Mouse (Mus musculus): ENCODE results near the gene Srebf1. TPM values are rescaled to one million over a fixed set of nuclear protein-coding genes. Genes with fewer than 3 reads are reported as not detected.

The Srebf1 gene
- polyA plus RNA-seq, 1 experiment from 2014 or later, result 51.9 TPM

- peak overlapping the region; percentile 23; the same call in 1 of the 2 replicates for H3K9ac ChIP-seq
- no peaks in the 10 kb centered on the region; the same call in none of the 2 replicates for H3K36me3 ChIP-seq
- H3K4me2 ChIP-seq (replicated peaks), result no peak overlapping the region
- 86% methylated on average over 3 of the region's 3 CpGs for WGBS
- H3K27me3 ChIP-seq, result no peaks in the 10 kb centered on the region; the same call in 1 of the 2 replicates
- H3K4me1 ChIP-seq, result peaks cover 67% of the 10 kb centered on the region
- no peaks in the 10 kb centered on the region for H3K9me3 ChIP-seq (replicated peaks)
- H3K4me3 ChIP-seq, result no peak overlapping the region
- no peak overlapping the region for H3K27ac ChIP-seq
- ATAC-seq (ENCODE audit: low FRiP score), result no peak
Measured at GRCm38 (mm10) chr11:60172074-60172473, 50.3 kb downstream of the Srebf1 start.

DNA sequence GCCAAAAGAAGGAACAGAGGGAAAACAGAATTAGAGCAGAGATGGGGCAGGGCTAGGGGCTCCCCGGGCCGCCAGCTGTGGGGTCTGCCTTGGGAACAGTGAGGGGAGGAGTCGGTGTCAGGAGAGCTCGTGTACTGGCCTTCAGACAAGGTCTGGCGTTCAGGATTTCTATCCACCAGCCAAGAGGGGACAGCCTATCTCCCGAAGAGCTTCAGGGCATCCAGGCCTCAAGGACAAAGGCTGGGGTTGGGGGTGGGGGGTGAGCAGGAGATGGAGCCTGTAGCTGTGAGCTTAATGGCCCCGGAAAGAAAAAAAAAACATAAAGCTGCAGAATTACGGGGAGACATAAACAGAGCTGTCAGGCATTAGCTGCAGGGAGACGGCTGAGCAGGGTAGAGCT is 53.6 kb downstream of the Srebf1 start:
- peak overlapping the region; percentile 71 for H3K27ac ChIP-seq
- no peaks in the 10 kb centered on the region; the same call in none of the 2 replicates for H3K36me3 ChIP-seq
- peak overlapping the region; percentile 45; the same call in 1 of the 2 replicates for H3K9ac ChIP-seq
- H3K4me1 ChIP-seq, result peaks cover 71% of the 10 kb centered on the region
- ATAC-seq (ENCODE audit: low FRiP score), result no peak
- 37% methylated on average over 9 of the region's 9 CpGs for WGBS
- H3K4me2 ChIP-seq (replicated peaks), result no peak overlapping the region
- no peak overlapping the region for H3K4me3 ChIP-seq
- no peaks in the 10 kb centered on the region for H3K9me3 ChIP-seq (replicated peaks)
- no peaks in the 10 kb centered on the region; the same call in 1 of the 2 replicates for H3K27me3 ChIP-seq

GRCm38 (mm10) chr11:60165076-60165475 is 57.3 kb downstream of the Srebf1 start:
- ATAC-seq (ENCODE audit: low FRiP score), result no peak
- Histone ChIP-seq H3K9ac (no peak overlapping the region), H3K4me2 (replicated peaks) (no peak overlapping the region), H3K27ac (no peak overlapping the region), H3K4me1 (peaks cover 83% of the 10 kb centered on the region), H3K9me3 (replicated peaks) (no peaks in the 10 kb centered on the region), H3K4me3 (no peak overlapping the region), H3K27me3 (no peaks in the 10 kb centered on the region), H3K36me3 (peaks cover 6% of the 10 kb centered on the region)
- 40% methylated on average over 5 of the region's 5 CpGs for WGBS

DNA sequence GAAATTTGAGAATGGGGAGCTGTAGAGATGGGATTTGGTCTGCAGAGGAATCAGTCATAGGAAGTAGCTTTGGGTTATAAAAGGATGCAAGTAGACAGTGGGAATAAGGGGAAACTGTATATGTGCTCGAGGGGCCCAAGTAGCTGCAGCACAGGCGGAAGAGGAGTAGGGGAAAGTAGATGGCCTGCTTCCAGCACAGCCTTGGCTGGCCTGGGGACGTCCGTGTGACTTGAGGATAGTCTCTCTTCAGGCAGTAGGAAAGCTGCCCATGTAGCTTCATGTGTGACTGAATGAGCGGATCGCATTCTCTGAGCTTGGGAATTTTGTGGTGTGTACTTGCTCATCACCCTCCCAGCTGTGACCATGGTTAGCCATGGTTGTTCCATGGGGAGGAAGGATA is 57.9 kb downstream of the Srebf1 start:
- Histone ChIP-seq H3K27me3 (no peaks in the 10 kb centered on the region), H3K4me1 (peaks cover 84% of the 10 kb centered on the region), H3K9me3 (replicated peaks) (no peaks in the 10 kb centered on the region), H3K27ac (no peak overlapping the region), H3K4me2 (replicated peaks) (no peak overlapping the region), H3K36me3 (peaks cover 6% of the 10 kb centered on the region; the same call in 1 of the 2 replicates), H3K9ac (no peak overlapping the region), H3K4me3 (no peak overlapping the region)
- WGBS, result 86% methylated on average over 6 of the region's 6 CpGs
- ATAC-seq (ENCODE audit: low FRiP score), result no peak

- no peak for ATAC-seq (ENCODE audit: low FRiP score)
- Histone ChIP-seq H3K9ac (no peak overlapping the region), H3K27me3 (no peaks in the 10 kb centered on the region), H3K4me1 (peaks cover 73% of the 10 kb centered on the region), H3K27ac (no peak overlapping the region), H3K9me3 (replicated peaks) (no peaks in the 10 kb centered on the region), H3K4me3 (no peak overlapping the region), H3K4me2 (replicated peaks) (no peak overlapping the region), H3K36me3 (peaks cover 6% of the 10 kb centered on the region; the same call in 1 of the 2 replicates)
- WGBS, result 91% methylated on average over 4 of the region's 4 CpGs
Measured at GRCm38 (mm10) chr11:60163362-60163761, 59.0 kb downstream of the Srebf1 start.

- H3K9me3 ChIP-seq (replicated peaks), result no peaks in the 10 kb centered on the region
- H3K27ac ChIP-seq, result no peak overlapping the region
- no peak for ATAC-seq (ENCODE audit: low FRiP score)
- peaks cover 65% of the 10 kb centered on the region for H3K4me1 ChIP-seq
- H3K4me3 ChIP-seq, result no peak overlapping the region
- no peak overlapping the region for H3K4me2 ChIP-seq (replicated peaks)
- 90% methylated on average over 1 of the region's 1 CpGs for WGBS
- H3K36me3 ChIP-seq, result peaks cover 6% of the 10 kb centered on the region; the same call in 1 of the 2 replicates
- H3K9ac ChIP-seq, result no peak overlapping the region
- no peaks in the 10 kb centered on the region for H3K27me3 ChIP-seq
Measured at GRCm38 (mm10) chr11:60162547-60162946, 59.8 kb downstream of the Srebf1 start.

DNA sequence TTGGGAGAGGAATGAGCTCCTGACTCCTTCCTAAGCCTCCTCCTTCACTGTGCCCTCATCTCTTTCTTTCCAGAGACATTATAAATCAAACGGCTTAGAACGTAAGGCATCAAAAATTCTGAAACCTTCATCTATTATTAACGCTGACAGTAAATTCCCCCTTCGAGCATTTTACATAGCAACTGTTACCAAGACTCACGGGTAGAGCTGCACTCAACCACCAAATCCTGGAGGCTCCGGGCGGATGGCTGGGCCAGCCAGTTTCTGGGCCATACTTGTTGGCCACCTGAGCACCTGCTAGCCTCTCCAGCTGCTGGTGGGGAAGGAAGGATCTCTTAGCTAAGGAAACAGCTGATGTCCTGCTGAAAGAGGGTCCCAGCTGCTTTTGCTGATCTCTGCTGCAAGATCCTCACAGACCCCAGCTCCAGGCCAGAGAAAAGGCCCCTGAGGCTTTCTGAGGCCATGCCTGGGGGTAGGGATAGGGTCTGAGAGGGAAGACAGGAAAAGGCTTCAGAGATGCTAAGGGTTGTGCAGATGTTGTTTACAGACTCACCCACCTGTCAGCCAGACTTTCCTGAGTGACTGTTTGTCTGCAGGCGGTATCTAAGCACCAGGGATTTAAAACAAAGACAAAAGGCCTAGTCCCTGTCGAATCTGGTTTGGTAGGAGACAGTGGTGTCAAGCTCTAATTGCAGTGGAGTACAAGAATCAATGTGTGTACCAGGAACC is 61.1 kb downstream of the Srebf1 start:
- H3K4me1 ChIP-seq, result peaks cover 55% of the 10 kb centered on the region
- H3K27ac ChIP-seq, result peak overlapping the region; percentile 49
- no peak overlapping the region; the same call in 1 of the 2 replicates for H3K9ac ChIP-seq
- H3K4me2 ChIP-seq (replicated peaks), result no peak overlapping the region
- H3K4me3 ChIP-seq, result no peak overlapping the region
- H3K9me3 ChIP-seq (replicated peaks), result no peaks in the 10 kb centered on the region
- 57% methylated on average over 9 of the region's 9 CpGs for WGBS
- H3K27me3 ChIP-seq, result no peaks in the 10 kb centered on the region
- no peak for ATAC-seq (ENCODE audit: low FRiP score)
- peaks cover 17% of the 10 kb centered on the region; the same call in 1 of the 2 replicates for H3K36me3 ChIP-seq

DNA sequence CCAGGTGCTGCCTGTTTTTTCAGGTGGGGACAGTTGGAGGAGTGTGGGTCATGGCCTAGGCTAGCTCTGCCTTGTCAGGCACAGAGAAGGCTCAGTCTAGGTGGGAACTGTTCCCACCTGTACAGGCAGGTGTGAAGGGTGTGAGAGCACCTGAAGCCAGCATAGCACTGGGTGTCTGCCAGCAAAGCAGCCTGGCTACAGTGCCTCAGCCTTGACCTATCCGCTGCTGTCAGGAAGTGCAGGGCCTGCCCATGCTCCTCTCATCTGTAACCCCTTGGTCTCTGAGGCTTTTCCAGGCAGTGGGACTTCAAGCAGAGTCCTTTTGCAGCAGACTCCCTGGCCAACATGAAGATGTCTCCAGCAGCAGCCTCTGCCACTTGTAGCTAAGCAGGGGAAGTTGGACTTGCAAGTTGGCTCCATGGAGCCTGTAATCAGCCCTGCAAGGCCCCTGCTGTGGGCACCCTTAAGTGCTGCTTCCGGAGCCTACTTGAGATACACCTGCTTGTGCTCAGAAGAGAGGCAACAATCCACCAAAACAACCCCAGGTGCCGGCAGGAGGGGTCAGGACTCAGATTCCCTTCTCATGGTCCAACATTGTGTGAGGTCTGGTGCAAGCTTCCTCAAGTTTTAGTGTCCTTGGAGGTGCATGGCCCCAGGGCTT is 61.8 kb downstream of the Srebf1 start:
- Histone ChIP-seq H3K9me3 (replicated peaks) (no peaks in the 10 kb centered on the region), H3K4me1 (peaks cover 50% of the 10 kb centered on the region), H3K36me3 (peaks cover 17% of the 10 kb centered on the region; the same call in 1 of the 2 replicates), H3K9ac (0 out of 2 replicates have a peak overlapping the region, but pooled peaks have one; percentile 13), H3K27ac (peak overlapping the region; percentile 49), H3K27me3 (no peaks in the 10 kb centered on the region), H3K4me3 (no peak overlapping the region), H3K4me2 (replicated peaks) (no peak overlapping the region)
- no peak for ATAC-seq (ENCODE audit: low FRiP score)
- WGBS, result 69% methylated on average over 3 of the region's 3 CpGs

DNA sequence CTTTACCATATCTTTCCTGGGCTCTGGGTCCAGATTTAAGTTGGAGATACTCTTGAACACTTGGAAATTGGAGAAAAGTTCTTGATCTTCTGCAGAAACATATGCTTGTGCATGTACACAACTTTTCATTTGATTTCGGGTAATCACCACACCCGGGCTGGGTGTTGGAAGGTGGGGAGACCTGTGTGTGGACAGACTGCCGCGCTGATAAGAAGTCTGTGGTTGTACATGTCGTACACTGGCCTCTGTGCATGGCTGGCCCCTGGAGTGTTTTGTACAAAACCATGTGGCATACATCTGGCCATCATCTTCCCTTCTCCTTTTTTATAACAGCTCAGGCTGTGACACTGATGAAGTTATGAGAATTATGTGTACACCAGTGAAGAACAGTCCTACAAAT is 62.4 kb downstream of the Srebf1 start:
- Histone ChIP-seq H3K27ac (no peak overlapping the region), H3K9ac (no peak overlapping the region), H3K27me3 (no peaks in the 10 kb centered on the region), H3K4me1 (peaks cover 52% of the 10 kb centered on the region), H3K9me3 (replicated peaks) (no peaks in the 10 kb centered on the region), H3K4me3 (no peak overlapping the region), H3K4me2 (replicated peaks) (no peak overlapping the region), H3K36me3 (peaks cover 18% of the 10 kb centered on the region; the same call in 1 of the 2 replicates)
- ATAC-seq (ENCODE audit: low FRiP score), result no peak
- WGBS, result 93% methylated on average over 5 of the region's 5 CpGs

- 86% methylated on average over 4 of the region's 4 CpGs for WGBS
- no peaks in the 10 kb centered on the region for H3K27me3 ChIP-seq
- H3K4me3 ChIP-seq, result no peak overlapping the region
- H3K36me3 ChIP-seq, result peaks cover 28% of the 10 kb centered on the region
- no peak overlapping the region for H3K9ac ChIP-seq
- H3K9me3 ChIP-seq (replicated peaks), result no peaks in the 10 kb centered on the region
- no peak overlapping the region for H3K4me2 ChIP-seq (replicated peaks)
- H3K4me1 ChIP-seq, result peaks cover 46% of the 10 kb centered on the region
- H3K27ac ChIP-seq, result no peak overlapping the region
- no peak for ATAC-seq (ENCODE audit: low FRiP score)
Measured at GRCm38 (mm10) chr11:60158271-60158670, 64.1 kb downstream of the Srebf1 start.

- no peak for ATAC-seq (ENCODE audit: low FRiP score)
- 75% methylated on average over 5 of the region's 5 CpGs for WGBS
- peak overlapping the region; percentile 18; the same call in 1 of the 2 replicates for H3K9ac ChIP-seq
- no peak overlapping the region for H3K4me2 ChIP-seq (replicated peaks)
- H3K36me3 ChIP-seq, result peaks cover 37% of the 10 kb centered on the region
- peaks cover 26% of the 10 kb centered on the region for H3K4me1 ChIP-seq
- H3K27me3 ChIP-seq, result no peaks in the 10 kb centered on the region
- peak overlapping the region; percentile 56 for H3K27ac ChIP-seq
- no peak overlapping the region for H3K4me3 ChIP-seq
- no peaks in the 10 kb centered on the region for H3K9me3 ChIP-seq (replicated peaks)
Measured at GRCm38 (mm10) chr11:60155690-60156089, 66.7 kb downstream of the Srebf1 start.

DNA sequence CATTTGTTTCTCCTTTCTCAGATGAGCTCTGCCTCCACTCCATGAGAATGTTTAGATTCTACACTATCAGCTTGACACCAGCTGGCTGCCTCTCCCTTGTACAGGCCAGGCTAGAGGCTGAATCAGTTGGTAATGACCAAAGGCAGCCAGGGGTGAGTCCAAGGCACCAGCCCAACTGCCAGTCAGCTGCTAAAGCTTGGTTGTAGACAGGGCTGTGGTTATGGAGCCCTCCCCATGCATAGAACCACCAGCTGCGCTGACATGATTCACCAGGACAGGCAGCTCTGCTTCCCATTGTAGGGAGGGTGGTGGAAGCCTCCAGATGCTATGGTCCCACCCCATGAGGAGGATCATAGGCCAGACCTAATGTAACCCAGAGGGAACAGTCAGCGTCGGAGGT is 68.4 kb downstream of the Srebf1 start:
- Histone ChIP-seq H3K9me3 (replicated peaks) (no peaks in the 10 kb centered on the region), H3K9ac (no peak overlapping the region), H3K4me1 (peaks cover 25% of the 10 kb centered on the region), H3K27ac (no peak overlapping the region), H3K36me3 (peaks cover 36% of the 10 kb centered on the region), H3K4me3 (no peak overlapping the region), H3K27me3 (no peaks in the 10 kb centered on the region), H3K4me2 (replicated peaks) (no peak overlapping the region)
- no peak for ATAC-seq (ENCODE audit: low FRiP score)
- 86% methylated on average over 3 of the region's 3 CpGs for WGBS

All from hindbrain, embryonic 12.5 days (tissue).